Mouse (Mus musculus) c-Kit-positive CD71-positive TER-119-positive erythroid progenitor cells, embryonic 14.5 days (primary cell): ENCODE measurements around the gene Olfr1086.
"Not testable (repeated sequence)": the region's sequence is repeated elsewhere in the genome, so short reads cannot be mapped to it uniquely, and the experiment has no call there.

Source experiments
- DNase-seq: peaks from one replicate; pipeline ENCODE4 v3.0.0-alpha.2; 2013; ENCODE audit warnings: low spot score

The Olfr1086 gene

GRCm38 (mm10) chr2:86679992-86680391 is at the start of gene Olfr1086:
Gene Olfr1086 (minus strand): TSS chr2:86680092.
- DNase-seq, result no peak

- DNase-seq, result no peak
Measured at GRCm38 (mm10) chr2:86698295-86698694, 18.4 kb upstream of the Olfr1086 start, which contains the start of gene Olfr1087. Gene Olfr1087 (minus strand): TSS chr2:86698395.

DNA sequence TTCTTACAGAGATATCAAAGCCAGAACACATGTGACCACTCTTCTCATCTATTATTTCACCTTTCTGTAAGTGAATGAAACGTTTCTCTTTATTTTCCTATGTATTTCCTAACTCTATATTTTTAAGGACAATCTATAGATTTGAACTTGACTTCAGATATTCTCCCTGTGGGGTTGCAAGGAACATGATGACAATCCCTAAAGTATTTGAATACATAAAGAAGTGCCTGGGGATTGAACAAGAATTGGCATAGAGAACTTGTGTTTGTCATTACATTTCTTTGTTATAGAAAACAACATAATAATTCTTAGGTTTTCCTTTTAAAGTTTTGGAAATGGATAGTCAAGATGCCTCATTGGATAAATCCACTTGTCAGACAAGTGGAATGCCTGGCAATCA is 18.0 kb downstream of the Olfr1086 start, which contains the start of gene Olfr1085:
Gene Olfr1085, minus strand, starts transcription at position 101 of the 400 bp plus-strand sequence.
- no peak for DNase-seq

DNA sequence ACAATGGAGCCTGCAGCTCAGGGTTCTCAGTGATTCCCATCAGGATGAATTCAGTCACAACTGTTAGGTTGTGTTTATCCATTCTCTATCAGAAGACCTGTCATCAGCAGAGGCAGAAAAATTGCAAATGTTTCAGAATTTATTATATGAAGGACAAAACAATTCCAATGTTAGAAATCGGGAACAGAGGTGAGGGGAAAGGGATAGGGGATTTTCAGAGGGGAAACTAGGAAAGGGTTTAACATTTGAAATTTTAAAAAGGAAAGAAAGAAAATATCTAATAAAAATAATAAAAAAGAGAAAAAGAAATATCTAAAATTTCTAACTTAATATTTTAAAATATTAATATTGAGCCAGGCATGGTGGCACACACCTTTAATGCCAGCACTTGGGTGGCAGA is 40.3 kb downstream of the Olfr1086 start, which contains the start of gene Olfr1084:
Gene Olfr1084, minus strand, starts transcription at position 101 of the 400 bp plus-strand sequence.
- not testable (repeated sequence) for DNase-seq
